Mouse (Mus musculus): Measurements from ENCODE around the gene Mcm9. TPM values are rescaled to one million over a fixed set of nuclear protein-coding genes. Genes with fewer than 3 reads are reported as not detected.

The Mcm9 gene
- total and polyA plus RNA-seq, 2 experiments from 2014 or later, result 3.9 to 5.8 TPM

DNA sequence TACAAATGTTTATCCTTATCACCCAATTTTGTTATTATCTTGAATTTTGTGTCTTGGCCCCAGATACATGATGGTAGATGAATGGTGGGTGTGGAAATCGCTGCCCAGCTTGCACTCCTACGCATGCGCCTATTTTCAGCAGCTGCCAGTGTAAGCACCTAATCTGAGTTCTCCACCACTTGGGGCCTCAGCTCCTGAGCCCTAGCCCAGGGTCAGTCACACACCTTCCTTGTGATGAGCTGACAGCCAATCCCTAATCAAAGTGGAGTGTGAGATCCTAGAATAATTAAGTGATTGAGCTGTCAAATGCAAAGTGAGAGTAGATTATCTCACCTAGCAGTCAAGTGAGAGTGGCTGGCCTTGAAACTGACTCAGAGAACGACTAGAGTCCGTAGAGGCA lies 97.9 kb downstream of the Mcm9 start:
- ATAC-seq (ENCODE audit: insufficient read depth, low read depth) (0 out of 2 replicates have a peak, but pooled peaks have one; percentile 17), DNase-seq (ENCODE audit: low spot score) (no peak)
- Histone ChIP-seq H3K27ac (ENCODE audit: low read depth) (no peak overlapping the region), H3K27me3 (ENCODE audit: control insufficient read depth, insufficient read depth, low read length) (no peaks in the 10 kb centered on the region), H3K9me3 (replicated peaks; ENCODE audit: control insufficient read depth, low read length) (no peaks in the 10 kb centered on the region), H3K36me3 (replicated peaks; ENCODE audit: control insufficient read depth, insufficient read depth, low read length) (peaks cover 21% of the 10 kb centered on the region), H3K4me3 (ENCODE audit: low read depth, low read length) (no peak overlapping the region), H3K9ac (replicated peaks; ENCODE audit: low read depth, low read length) (no peak overlapping the region), H3K4me2 (ENCODE audit: low read depth, low read length) (no peak overlapping the region), H3K4me1 (ENCODE audit: control insufficient read depth, insufficient read depth) (no peaks in the 10 kb centered on the region)
- TF ChIP-seq EP300 (IDR thresholded peaks at IDR 0.05; ENCODE audit: low read depth) (no peak), CTCF (IDR thresholded peaks at IDR 0.05; ENCODE audit: low read depth) (no peak)
- WGBS, result 47% methylated on average over 5 of the region's 5 CpGs

DNA sequence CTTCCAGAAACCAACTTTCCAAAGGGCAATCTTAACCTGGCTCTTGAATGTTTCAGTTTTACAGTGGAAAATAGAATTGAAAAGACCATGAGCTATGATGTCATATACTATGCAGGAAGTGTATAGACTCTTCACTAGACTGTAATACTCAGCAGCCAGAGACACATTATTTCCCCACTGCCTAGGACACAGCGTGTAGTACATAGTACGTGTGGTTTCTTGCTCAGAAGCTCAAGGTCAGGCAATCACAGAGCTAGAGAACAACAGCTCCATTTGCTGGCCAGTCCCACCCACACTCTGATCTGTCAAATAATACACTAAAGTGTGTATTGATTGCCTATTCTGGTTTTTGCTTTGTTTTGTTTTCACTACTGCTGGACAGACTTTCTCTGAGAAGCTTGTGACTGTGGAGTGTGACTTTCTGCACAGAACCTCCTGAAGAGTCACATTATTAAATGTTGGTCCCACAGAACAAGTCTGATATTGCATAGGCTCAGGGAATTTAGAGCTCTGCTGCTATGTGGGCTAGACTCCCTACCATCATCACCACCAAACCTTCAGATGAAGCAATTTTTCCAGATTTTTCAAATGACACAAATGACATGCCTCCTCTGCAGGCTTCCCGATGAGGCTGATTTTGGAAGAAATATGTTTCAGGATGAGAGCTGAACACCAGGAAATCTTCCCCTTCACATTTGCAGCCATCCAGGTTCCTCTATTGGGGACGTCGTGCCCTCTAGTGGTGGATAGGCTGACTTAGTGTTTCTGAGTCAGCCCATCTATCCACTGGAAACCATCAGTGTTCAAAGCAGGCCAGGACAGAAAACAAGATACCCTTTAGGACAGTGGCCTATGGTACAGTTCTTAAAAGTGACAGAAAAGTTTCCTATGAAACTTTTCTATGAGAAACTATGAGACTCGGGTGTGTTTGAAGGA lies 102.1 kb downstream of the Mcm9 start:
- Histone ChIP-seq H3K4me2 (ENCODE audit: low read depth, low read length) (no peak overlapping the region), H3K27me3 (ENCODE audit: control insufficient read depth, insufficient read depth, low read length) (no peaks in the 10 kb centered on the region), H3K36me3 (replicated peaks; ENCODE audit: control insufficient read depth, insufficient read depth, low read length) (no peaks in the 10 kb centered on the region), H3K9me3 (replicated peaks; ENCODE audit: control insufficient read depth, low read length) (no peaks in the 10 kb centered on the region), H3K9ac (replicated peaks; ENCODE audit: low read depth, low read length) (no peak overlapping the region), H3K4me3 (ENCODE audit: low read depth, low read length) (no peak overlapping the region), H3K27ac (ENCODE audit: low read depth) (no peak overlapping the region), H3K4me1 (ENCODE audit: control insufficient read depth, insufficient read depth) (no peaks in the 10 kb centered on the region)
- peak; percentile 77 for DNase-seq (ENCODE audit: low spot score)
- WGBS, result 17% methylated on average over 6 of the region's 6 CpGs
- ATAC-seq (ENCODE audit: insufficient read depth, low read depth), result peak; percentile 75
- TF ChIP-seq CTCF (IDR thresholded peaks at IDR 0.05; ENCODE audit: low read depth) (peak; percentile 93), EP300 (IDR thresholded peaks at IDR 0.05; ENCODE audit: low read depth) (no peak)

DNA sequence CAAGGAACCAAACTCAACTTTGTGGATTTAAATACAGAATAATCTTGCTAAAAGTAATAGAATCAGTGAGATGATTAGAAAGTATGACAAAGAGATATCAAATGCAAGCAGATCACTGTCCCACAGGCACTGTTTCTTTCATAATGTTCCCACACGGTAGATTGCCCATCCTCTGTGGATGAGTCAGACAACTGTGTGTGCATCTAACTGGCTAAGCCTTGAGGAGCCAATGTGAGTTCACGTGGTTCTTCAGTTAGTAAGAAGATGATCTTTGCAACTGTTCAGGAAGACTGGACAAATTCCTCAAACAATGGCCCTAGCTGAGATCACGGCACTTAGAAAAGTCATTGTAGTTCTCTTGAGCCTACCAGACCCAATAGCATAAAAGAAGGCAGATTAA lies 102.9 kb downstream of the Mcm9 start:
- Histone ChIP-seq H3K9ac (replicated peaks; ENCODE audit: low read depth, low read length) (no peak overlapping the region), H3K4me1 (ENCODE audit: control insufficient read depth, insufficient read depth) (no peaks in the 10 kb centered on the region), H3K27ac (ENCODE audit: low read depth) (no peak overlapping the region), H3K4me2 (ENCODE audit: low read depth, low read length) (no peak overlapping the region), H3K9me3 (replicated peaks; ENCODE audit: control insufficient read depth, low read length) (no peaks in the 10 kb centered on the region), H3K4me3 (ENCODE audit: low read depth, low read length) (no peak overlapping the region), H3K27me3 (ENCODE audit: control insufficient read depth, insufficient read depth, low read length) (no peaks in the 10 kb centered on the region), H3K36me3 (replicated peaks; ENCODE audit: control insufficient read depth, insufficient read depth, low read length) (no peaks in the 10 kb centered on the region)
- WGBS, result 67% methylated on average over 3 of the region's 3 CpGs
- DNase-seq (ENCODE audit: low spot score) (no peak), ATAC-seq (ENCODE audit: insufficient read depth, low read depth) (no peak)
- TF ChIP-seq EP300 (IDR thresholded peaks at IDR 0.05; ENCODE audit: low read depth) (no peak), CTCF (IDR thresholded peaks at IDR 0.05; ENCODE audit: low read depth) (no peak)

DNA sequence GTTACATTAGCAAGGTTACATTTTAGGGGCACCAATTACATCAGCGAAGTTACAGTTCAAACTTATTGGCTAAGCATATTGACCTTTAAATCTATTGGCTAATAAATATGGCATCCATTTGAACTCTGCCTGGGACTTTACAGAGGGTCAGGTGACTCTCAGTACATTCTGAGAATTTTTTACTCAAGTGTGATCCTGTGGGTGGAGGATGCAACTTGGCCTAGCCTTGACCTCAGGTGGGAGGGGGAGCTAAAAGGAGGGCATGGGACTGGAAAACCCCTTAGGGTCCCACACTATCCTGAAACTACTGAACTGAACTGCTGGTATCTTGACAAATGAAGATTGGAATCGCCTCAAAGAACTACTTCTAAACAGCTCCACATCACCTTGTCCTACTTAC lies 103.9 kb downstream of the Mcm9 start:
- Histone ChIP-seq H3K36me3 (replicated peaks; ENCODE audit: control insufficient read depth, insufficient read depth, low read length) (no peaks in the 10 kb centered on the region), H3K4me2 (ENCODE audit: low read depth, low read length) (no peak overlapping the region), H3K4me1 (ENCODE audit: control insufficient read depth, insufficient read depth) (no peaks in the 10 kb centered on the region), H3K9ac (replicated peaks; ENCODE audit: low read depth, low read length) (no peak overlapping the region), H3K9me3 (replicated peaks; ENCODE audit: control insufficient read depth, low read length) (no peaks in the 10 kb centered on the region), H3K4me3 (ENCODE audit: low read depth, low read length) (no peak overlapping the region), H3K27me3 (ENCODE audit: control insufficient read depth, insufficient read depth, low read length) (no peaks in the 10 kb centered on the region), H3K27ac (ENCODE audit: low read depth) (no peak overlapping the region)
- DNase-seq (ENCODE audit: low spot score) (no peak), ATAC-seq (ENCODE audit: insufficient read depth, low read depth) (no peak)
- 90% methylated on average over 2 of the region's 2 CpGs for WGBS
- TF ChIP-seq EP300 (IDR thresholded peaks at IDR 0.05; ENCODE audit: low read depth) (no peak), CTCF (IDR thresholded peaks at IDR 0.05; ENCODE audit: low read depth) (no peak)

DNA sequence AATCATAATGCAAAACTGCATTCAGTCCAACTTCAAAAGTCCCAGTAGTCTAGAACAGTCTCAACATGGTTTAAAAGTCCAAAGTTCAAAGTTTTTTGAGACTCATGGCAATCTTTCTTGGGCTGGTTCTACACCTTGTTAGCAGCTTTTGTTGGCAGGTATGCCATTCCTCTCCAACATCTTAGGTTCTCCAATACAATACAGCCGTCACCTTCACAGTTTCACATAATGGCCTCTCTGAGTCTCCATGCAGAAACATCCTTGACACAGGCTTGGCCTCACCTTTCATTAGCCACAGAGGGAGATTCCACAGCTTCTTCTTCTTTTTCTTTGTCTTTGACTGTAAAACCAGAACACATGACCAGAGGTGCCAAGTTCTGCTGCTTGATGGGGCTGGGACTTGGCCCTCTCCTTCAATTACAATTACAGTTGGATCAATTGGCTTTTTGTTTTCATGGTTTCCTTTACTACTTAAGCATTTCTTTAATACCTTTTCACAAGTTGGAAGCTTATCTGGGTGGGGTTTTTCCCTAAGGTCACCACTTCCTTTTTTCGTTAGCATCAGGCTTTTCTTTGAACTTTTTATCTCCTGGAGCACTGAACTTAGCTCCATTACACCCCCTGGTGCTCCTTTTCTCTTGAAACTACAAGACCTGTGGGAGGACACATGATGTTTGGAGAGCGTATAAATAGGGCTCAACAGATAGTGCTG lies 104.8 kb downstream of the Mcm9 start:
- 69% methylated on average over 3 of the region's 3 CpGs for WGBS
- DNase-seq (ENCODE audit: low spot score), result no peak
- no peak overlapping the region for H3K4me3 ChIP-seq (ENCODE audit: low read depth, low read length)
- no peaks in the 10 kb centered on the region for H3K9me3 ChIP-seq (replicated peaks; ENCODE audit: control insufficient read depth, low read length)
- no peaks in the 10 kb centered on the region for H3K36me3 ChIP-seq (replicated peaks; ENCODE audit: control insufficient read depth, insufficient read depth, low read length)
- no peak overlapping the region for H3K9ac ChIP-seq (replicated peaks; ENCODE audit: low read depth, low read length)
- H3K4me2 ChIP-seq (ENCODE audit: low read depth, low read length), result no peak overlapping the region
- ATAC-seq (ENCODE audit: insufficient read depth, low read depth), result no peak
- no peaks in the 10 kb centered on the region for H3K27me3 ChIP-seq (ENCODE audit: control insufficient read depth, insufficient read depth, low read length)
- H3K4me1 ChIP-seq (ENCODE audit: control insufficient read depth, insufficient read depth), result no peaks in the 10 kb centered on the region
- no peak overlapping the region for H3K27ac ChIP-seq (ENCODE audit: low read depth)
- TF ChIP-seq EP300 (IDR thresholded peaks at IDR 0.05; ENCODE audit: low read depth) (no peak), CTCF (IDR thresholded peaks at IDR 0.05; ENCODE audit: low read depth) (no peak)

Measured in heart, postnatal 0 days (tissue).